Mouse (Mus musculus) MEL (cell line): ENCODE measurements at regions not wholly inside any gene's neighbourhood (a gene's known extent, or its start where the extent isn't known, plus 50 kb on each side); places are given as distances from the start of the nearest gene placed in this dataset.

Experiments used
- DNase-seq: peaks from one replicate; pipeline ENCODE4 v3.0.0; 2011; ENCODE audit warnings: low read depth, low spot score
- H3K27ac ChIP-seq: 2 replicates; pipeline ENCODE4 v1.5.1; 2012; ENCODE audit warnings: low read depth, mild to moderate bottlenecking, control low read depth, low read length, moderate library complexity; ENCODE audit not compliant: control insufficient read depth
- H3K27me3 ChIP-seq, 2 experiments: fragments of 150-350 bp in 1 of 2; sonication (generic) in 1 of 2; 2 replicates each; pipeline ENCODE4 v1.6.1; 2012; ENCODE audit warnings: low read length in 2 of 2, mild to moderate bottlenecking in 2 of 2, improper control_type of control experiment in 1 of 2, moderate library complexity in 1 of 2; ENCODE audit not compliant: insufficient read depth in 2 of 2, control insufficient read depth in 1 of 2
- H3K36me3 ChIP-seq, 2 experiments: 2 replicates each; pipeline ENCODE4 v1.6.1; 2012 to 2014; ENCODE audit warnings: low read length in 2 of 2, improper control_type of control experiment in 1 of 2, inconsistent platforms in 1 of 2, mild to moderate bottlenecking in 1 of 2; ENCODE audit not compliant: insufficient read depth in 2 of 2, control insufficient read depth in 1 of 2
- H3K4me1 ChIP-seq, 2 experiments: fragments of 150-350 bp in 1 of 2; sonication (generic) in 1 of 2; 2 replicates each; pipeline ENCODE4 v1.6.1; 2012; ENCODE audit warnings: low read length in 2 of 2, improper control_type of control experiment in 1 of 2, mild to moderate bottlenecking in 1 of 2; ENCODE audit not compliant: insufficient read depth in 2 of 2, control insufficient read depth in 1 of 2
- H3K4me3 ChIP-seq, 2 experiments: fragments of 150-350 bp in 1 of 2; sonication (generic) in 1 of 2; 2 replicates each; pipeline ENCODE4 v1.5.1; 2012; ENCODE audit warnings: low read depth in 2 of 2, low read length in 2 of 2, mild to moderate bottlenecking in 2 of 2, moderate library complexity in 2 of 2, control low read depth in 1 of 2, improper control_type of control experiment in 1 of 2; ENCODE audit not compliant: control insufficient read depth in 1 of 2, insufficient read depth in 1 of 2
- H3K79me2 ChIP-seq: 2 replicates; pipeline ENCODE4 v1.6.1; 2012; ENCODE audit warnings: mild to moderate bottlenecking, low read length, moderate library complexity; ENCODE audit not compliant: control insufficient read depth, poor library complexity, insufficient read depth
- H3K9ac ChIP-seq: 2 replicates; pipeline ENCODE4 v1.6.1; 2012; ENCODE audit warnings: low read depth, mild to moderate bottlenecking, control low read depth, low read length, moderate library complexity; ENCODE audit not compliant: control insufficient read depth, poor library complexity, severe bottlenecking
- H3K9me3 ChIP-seq: fragments of 150-350 bp; sonication (generic); replicated peaks from 2 replicates; pipeline ENCODE4 v1.6.1; 2012; ENCODE audit warnings: mild to moderate bottlenecking, low read length, improper control_type of control experiment, moderate library complexity; ENCODE audit not compliant: insufficient read depth
- BHLHE40 ChIP-seq: IDR thresholded peaks from 2 replicates; pipeline ENCODE4 v1.6.1; 2012; ENCODE audit warnings: low read depth, mild to moderate bottlenecking, inconsistent platforms, low read length, improper control_type of control experiment, borderline replicate concordance
- ELF1 ChIP-seq: IDR thresholded peaks from 2 replicates; pipeline ENCODE4 v1.6.1; 2014; ENCODE audit warnings: low read depth, mild to moderate bottlenecking, inconsistent platforms, low read length, improper control_type of control experiment, moderate library complexity
- EP300 ChIP-seq, 2 experiments: IDR thresholded peaks; 2 replicates each; pipeline ENCODE4 v1.6.1; 2011; ENCODE audit warnings: improper control_type of control experiment in 2 of 2, low read length in 2 of 2, low read depth in 1 of 2, mild to moderate bottlenecking in 1 of 2
- ETS1 ChIP-seq: IDR thresholded peaks from 2 replicates; pipeline ENCODE4 v1.6.1; 2012; ENCODE audit warnings: low read depth, mild to moderate bottlenecking, inconsistent platforms, low read length, improper control_type of control experiment, moderate library complexity
- GABPA ChIP-seq: IDR thresholded peaks from 2 replicates; pipeline ENCODE4 v1.6.1; 2012; ENCODE audit warnings: low read depth, mild to moderate bottlenecking, inconsistent platforms, low read length, improper control_type of control experiment, moderate library complexity
- GATA1 ChIP-seq: IDR thresholded peaks from 2 replicates; pipeline ENCODE4 v1.6.1; 2011; ENCODE audit warnings: low read depth, low read length, improper control_type of control experiment
- JUND ChIP-seq: IDR thresholded peaks from 2 replicates; pipeline ENCODE4 v1.6.1; 2011; ENCODE audit warnings: low read depth, mild to moderate bottlenecking, improper control_type of control experiment, low read length
- KAT2A ChIP-seq: conservative IDR thresholded peaks from 2 replicates; pipeline ENCODE4 v1.6.1; 2012; ENCODE audit warnings: low read depth, low read length, improper control_type of control experiment, inconsistent platforms
- MAFK ChIP-seq: IDR thresholded peaks from 2 replicates; pipeline ENCODE4 v1.6.1; 2011; ENCODE audit warnings: low read depth, mild to moderate bottlenecking, low read length, improper control_type of control experiment, borderline replicate concordance
- MAX ChIP-seq: IDR thresholded peaks from 2 replicates; pipeline ENCODE4 v1.6.1; 2011; ENCODE audit warnings: low read length, improper control_type of control experiment
- POLR2A ChIP-seq, 2 experiments: IDR thresholded peaks; 2 replicates each; pipeline ENCODE4 v1.6.1; 2011 to 2012; ENCODE audit warnings: low read length in 2 of 2, mild to moderate bottlenecking in 2 of 2, control low read depth in 1 of 2, improper control_type of control experiment in 1 of 2, low read depth in 1 of 2, moderate library complexity in 1 of 2; ENCODE audit not compliant: control insufficient read depth in 1 of 2, insufficient read depth in 1 of 2, poor library complexity in 1 of 2
- POLR2AphosphoS5 ChIP-seq: IDR thresholded peaks from 2 replicates; pipeline ENCODE4 v1.6.1; 2012; ENCODE audit warnings: low read depth, borderline replicate concordance, mild to moderate bottlenecking, inconsistent platforms, low read length, moderate library complexity, mixed read lengths
- RAD21 ChIP-seq: IDR thresholded peaks from 2 replicates; pipeline ENCODE4 v1.6.1; 2011; ENCODE audit warnings: mild to moderate bottlenecking, low read depth, low read length, improper control_type of control experiment
- RCOR1 ChIP-seq: IDR thresholded peaks from 2 replicates; pipeline ENCODE4 v1.6.1; 2012; ENCODE audit warnings: low read depth, mild to moderate bottlenecking, inconsistent platforms, low read length, improper control_type of control experiment
- SIN3A ChIP-seq: IDR thresholded peaks from 2 replicates; pipeline ENCODE4 v1.6.1; 2012; ENCODE audit warnings: low read length, improper control_type of control experiment, inconsistent platforms
- SMC3 ChIP-seq: IDR thresholded peaks from 2 replicates; pipeline ENCODE4 v1.6.1; 2011; ENCODE audit warnings: low read depth, low read length, improper control_type of control experiment
- TAL1 ChIP-seq: IDR thresholded peaks from 2 replicates; pipeline ENCODE4 v1.6.1; 2012; ENCODE audit warnings: mild to moderate bottlenecking, inconsistent platforms, low read length, moderate library complexity, mixed read lengths
- TBP ChIP-seq: IDR thresholded peaks from 2 replicates; pipeline ENCODE4 v1.8.0; 2011; ENCODE audit warnings: low read depth, low read length, improper control_type of control experiment
- TCF12 ChIP-seq: IDR thresholded peaks from 2 replicates; pipeline ENCODE4 v1.6.1; 2014; ENCODE audit warnings: low read depth, mild to moderate bottlenecking, inconsistent platforms, low read length, improper control_type of control experiment, moderate library complexity
- USF1 ChIP-seq: IDR thresholded peaks from 2 replicates; pipeline ENCODE4 v1.6.1; 2014; ENCODE audit warnings: low read depth, mild to moderate bottlenecking, inconsistent platforms, low read length, improper control_type of control experiment, moderate library complexity
- ZC3H11A ChIP-seq: IDR thresholded peaks from 2 replicates; pipeline ENCODE4 v1.6.1; 2012; ENCODE audit warnings: low read depth, mild to moderate bottlenecking, inconsistent platforms, low read length, improper control_type of control experiment
- ZMIZ1 ChIP-seq: IDR thresholded peaks from 2 replicates; pipeline ENCODE4 v1.6.1; 2012; ENCODE audit warnings: low read depth, mild to moderate bottlenecking, inconsistent platforms, low read length, improper control_type of control experiment, moderate library complexity
- ZNF384 ChIP-seq: IDR thresholded peaks from 2 replicates; pipeline ENCODE4 v1.6.1; 2012; ENCODE audit warnings: low read depth, mild to moderate bottlenecking, inconsistent platforms, low read length, improper control_type of control experiment

- peak; percentile 42; the same call in 1 of the 2 replicates for TF ChIP-seq ZNF384
- TF ChIP-seq, all 39 proteins: peak for 11
Measured at GRCm38 (mm10) chr10:98740507-98741147, 173.6 kb upstream of the Atp2b1 start (continued).

- H3K36me3 ChIP-seq: peaks cover 0 to 46% of the 10 kb centered on the region in 2 experiments; a peak in 2 of 4 replicates
- H3K27ac ChIP-seq: peak overlapping the region; percentile 97
- H3K27me3 ChIP-seq: no peaks in the 10 kb centered on the region
- no peak for TF ChIP-seq SMC3
- TF ChIP-seq ZC3H11A: no peak
- TF ChIP-seq ZMIZ1: no peak
- no peak for TF ChIP-seq BHLHE40
- no peak for TF ChIP-seq KAT2A
- no peak for TF ChIP-seq MAX
- TF ChIP-seq JUND: no peak
- peak; percentile 77 for TF ChIP-seq SIN3A
- no peak for TF ChIP-seq USF1
- no peak for TF ChIP-seq RAD21
- TF ChIP-seq EP300 (IDR thresholded peaks at IDR 0.05; ENCODE audit: low read depth in 1 of 2, low read length in 2 of 2): peak; percentile 74 to 93
- TF ChIP-seq POLR2A (IDR thresholded peaks at IDR 0.05; ENCODE audit: control insufficient read depth in 1 of 2, insufficient read depth in 1 of 2, low read depth in 1 of 2, low read length in 2 of 2, poor library complexity in 1 of 2): no peak
- peak; percentile 90 for TF ChIP-seq ETS1
- TF ChIP-seq TBP: peak; percentile 60; the same call in 1 of the 2 replicates
- TF ChIP-seq TAL1: peak; percentile 61
- TF ChIP-seq POLR2AphosphoS5: no peak
- TF ChIP-seq GATA1: peak; percentile 78
- TF ChIP-seq GABPA: no peak
- TF ChIP-seq ELF1: no peak
- TF ChIP-seq RCOR1: no peak
- peak; percentile 80 for TF ChIP-seq TCF12
- TF ChIP-seq MAFK: no peak
- peak overlapping the region; percentile 21 to 49 for H3K4me3 ChIP-seq
- peaks cover 14 to 44% of the 10 kb centered on the region in 2 experiments for H3K4me1 ChIP-seq
- no peaks in the 10 kb centered on the region for H3K9me3 ChIP-seq
- no peaks in the 10 kb centered on the region; the same call in 1 of the 2 replicates for H3K79me2 ChIP-seq
- peak; percentile 92 for DNase-seq
- H3K9ac ChIP-seq: peak overlapping the region; percentile 65
Measured at GRCm38 (mm10) chr10:98741398-98741797, 172.8 kb upstream of the Atp2b1 start.
